Mouse (Mus musculus) frontal cortex, adult 2 months (tissue): Measurements from ENCODE around the gene Hmox1. TPM values are rescaled to one million over a fixed set of nuclear protein-coding genes. Genes with fewer than 3 reads are reported as not detected.

Experiments
- polyA plus RNA-seq: library from polyadenylated mRNA; depleted of rRNA; stranded (reverse); fragments of >200 nt; gene quantifications from 2 replicates; pipeline ENCODE4 v1.2.3, GENCODE M21; 2012; rRNA removed

Gene Hmox1
- polyA plus RNA-seq, 1 experiment: 9.8 TPM

Other genes starting within 250 kb of the Hmox1 start
- gene Isx, start 220.4 kb upstream of the Hmox1 start, polyA plus RNA-seq: not detected in 2 replicates
- gene Hmgxb4, start 100.3 kb upstream of the Hmox1 start, polyA plus RNA-seq: 33.6 and 37.0 TPM in 2 replicates
- gene Tom1, start 59.9 kb upstream of the Hmox1 start, polyA plus RNA-seq: 49.6 and 52.8 TPM in 2 replicates
- 7.5 and 7.6 TPM in 2 replicates for gene Mcm5, start 15.9 kb downstream of the Hmox1 start, polyA plus RNA-seq
- 39.5 and 57.3 TPM in 2 replicates for gene Rasd2, start 120.3 kb downstream of the Hmox1 start, polyA plus RNA-seq